Mouse (Mus musculus): ENCODE data around the gene Sf3b4. TPM values are rescaled to one million over a fixed set of nuclear protein-coding genes. Genes with fewer than 3 reads are reported as not detected.
A peak's percentile ranks its signal among the peaks of the same experiment; 100 is the strongest.

Gene Sf3b4
- total RNA-seq (2015) = 51.0 and 64.8 TPM in 2 replicates
- total RNA-seq (2017) = 15.4 and 16.3 TPM in 2 replicates

GRCm38 (mm10) chr3:96172197-96173178 is at the start of gene Sf3b4:
Gene Sf3b4 (plus strand): TSS chr3:96172332.
- peak; percentile 96 for ATAC-seq (ENCODE audit: poor library complexity, severe bottlenecking)

GRCm38 (mm10) chr3:96124235-96124634 is 47.9 kb upstream of the Sf3b4 start:
- no peak for ATAC-seq (ENCODE audit: poor library complexity, severe bottlenecking)

- ATAC-seq (ENCODE audit: poor library complexity, severe bottlenecking) = no peak
These were observed 44.0 kb upstream of the Sf3b4 start for GRCm38 (mm10) chr3:96128128-96128527.

GRCm38 (mm10) chr3:96132478-96132877 is 39.7 kb upstream of the Sf3b4 start:
- ATAC-seq (ENCODE audit: poor library complexity, severe bottlenecking) = no peak

DNA sequence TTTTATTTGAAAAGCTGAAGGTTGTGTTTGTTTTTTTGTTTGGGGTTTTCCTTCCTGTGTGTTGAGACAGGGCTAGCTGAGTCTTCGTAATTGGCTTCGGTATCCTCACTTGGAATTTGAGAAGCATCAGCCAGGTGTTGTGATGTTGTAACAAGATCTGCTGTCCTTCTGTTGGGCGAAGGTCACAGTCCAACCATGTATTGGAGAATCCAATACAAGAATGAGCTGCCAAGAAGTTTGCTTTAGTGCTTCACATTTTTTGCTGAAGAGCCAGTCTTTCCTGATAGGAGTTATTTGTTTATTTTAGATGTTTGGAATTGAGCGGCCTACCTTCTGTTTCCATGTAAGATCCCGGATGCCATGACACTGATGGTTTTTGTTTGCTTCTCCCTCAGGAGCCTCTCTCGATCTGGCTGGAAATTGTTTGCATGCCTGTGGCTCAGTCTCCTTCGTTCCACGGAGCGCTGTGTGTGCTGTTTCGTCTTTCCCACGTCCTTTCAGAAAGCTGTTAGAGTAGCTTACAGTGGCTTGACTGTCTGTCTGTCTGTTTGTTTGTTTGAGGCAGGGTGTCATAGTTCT is 38.7 kb upstream of the Sf3b4 start:
- no peak for ATAC-seq (ENCODE audit: poor library complexity, severe bottlenecking)

GRCm38 (mm10) chr3:96135011-96135410 is 37.1 kb upstream of the Sf3b4 start:
- no peak for ATAC-seq (ENCODE audit: poor library complexity, severe bottlenecking)

DNA sequence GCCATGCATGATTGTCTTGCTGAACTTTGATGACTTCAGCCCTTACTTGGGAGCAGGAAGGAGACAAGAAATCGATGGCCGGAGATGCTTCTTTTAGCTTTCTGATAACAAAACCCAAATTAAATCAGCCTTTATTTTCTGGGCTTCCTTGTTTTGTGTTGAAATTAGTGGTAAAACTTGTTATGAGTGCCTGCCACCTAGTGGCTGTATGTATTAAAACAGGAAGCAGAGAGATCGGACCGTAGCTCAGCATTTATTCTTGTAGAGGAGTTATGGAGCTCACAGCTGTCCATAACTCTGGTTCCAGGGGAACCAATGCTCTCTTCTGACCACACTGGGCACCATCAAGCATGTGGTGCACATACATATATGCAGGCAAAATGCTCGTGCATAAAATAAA is 24.2 kb upstream of the Sf3b4 start:
- ATAC-seq (ENCODE audit: poor library complexity, severe bottlenecking) = peak; percentile 91

- ATAC-seq (ENCODE audit: poor library complexity, severe bottlenecking) = peak; percentile 43; the same call in 1 of the 2 replicates
These were observed 20.3 kb upstream of the Sf3b4 start for GRCm38 (mm10) chr3:96151836-96152235.

GRCm38 (mm10) chr3:96152611-96153010 is 19.5 kb upstream of the Sf3b4 start:
- ATAC-seq (ENCODE audit: poor library complexity, severe bottlenecking) = no peak

GRCm38 (mm10) chr3:96155501-96155900 is 16.6 kb upstream of the Sf3b4 start:
- no peak for ATAC-seq (ENCODE audit: poor library complexity, severe bottlenecking)

- no peak for ATAC-seq (ENCODE audit: poor library complexity, severe bottlenecking)
These were observed 12.3 kb upstream of the Sf3b4 start for GRCm38 (mm10) chr3:96159820-96160219.

DNA sequence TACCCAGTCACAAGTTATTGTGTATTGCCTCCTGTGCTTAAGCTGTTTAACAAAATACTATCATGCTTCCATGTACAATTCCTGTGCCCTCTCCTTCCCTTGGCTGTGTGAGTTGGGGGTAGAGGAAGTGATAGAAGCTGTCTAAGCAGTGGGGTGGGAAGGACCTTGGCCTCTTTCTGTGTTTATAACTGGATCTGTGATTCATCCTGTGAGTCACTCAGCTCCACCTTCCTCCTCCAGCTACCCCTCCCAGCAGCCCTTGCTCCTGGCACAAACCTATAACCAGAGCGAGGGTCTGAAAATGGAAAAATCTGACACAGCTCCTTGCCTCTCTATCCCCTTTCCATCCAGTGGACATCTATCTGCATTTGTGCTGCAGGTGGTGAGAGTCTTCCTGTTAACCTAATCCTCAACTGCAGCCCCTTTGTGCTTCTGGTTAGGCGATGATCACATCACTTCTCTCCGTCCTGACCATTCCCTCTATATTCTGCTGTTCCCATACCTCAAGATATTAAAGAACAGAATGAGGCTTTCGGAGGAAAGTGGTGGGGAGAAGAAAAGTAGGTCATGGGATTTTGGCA is 11.8 kb upstream of the Sf3b4 start:
- peak; percentile 45; the same call in 1 of the 2 replicates for ATAC-seq (ENCODE audit: poor library complexity, severe bottlenecking)

- no peak for ATAC-seq (ENCODE audit: poor library complexity, severe bottlenecking)
These were observed 11.2 kb upstream of the Sf3b4 start for GRCm38 (mm10) chr3:96160803-96161516.

- ATAC-seq (ENCODE audit: poor library complexity, severe bottlenecking) = no peak
These were observed 10.0 kb upstream of the Sf3b4 start, which contains the start of gene Mtmr11 for GRCm38 (mm10) chr3:96161869-96162840. Gene Mtmr11 (plus strand): TSS chr3:96162004.

DNA sequence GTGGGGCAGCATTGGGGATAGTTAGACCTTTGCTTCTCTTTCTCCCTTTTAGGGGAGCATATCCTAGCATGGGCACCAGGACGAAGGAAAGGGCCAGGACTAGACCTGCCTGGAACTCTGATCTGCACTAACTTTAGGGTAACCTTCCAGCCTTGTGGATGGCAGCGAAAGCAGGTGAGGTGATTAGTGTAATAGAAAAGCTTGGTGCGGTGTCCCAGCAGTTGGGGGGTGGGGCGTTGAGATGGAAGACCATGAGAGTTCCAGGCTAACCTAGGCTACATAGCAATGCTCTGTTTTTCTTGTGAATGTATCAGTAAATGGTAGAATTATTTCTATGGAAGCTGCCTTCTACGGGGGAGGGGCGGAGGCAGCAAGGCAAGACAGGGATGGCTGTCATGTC is 9.1 kb upstream of the Sf3b4 start:
- ATAC-seq (ENCODE audit: poor library complexity, severe bottlenecking) = no peak

DNA sequence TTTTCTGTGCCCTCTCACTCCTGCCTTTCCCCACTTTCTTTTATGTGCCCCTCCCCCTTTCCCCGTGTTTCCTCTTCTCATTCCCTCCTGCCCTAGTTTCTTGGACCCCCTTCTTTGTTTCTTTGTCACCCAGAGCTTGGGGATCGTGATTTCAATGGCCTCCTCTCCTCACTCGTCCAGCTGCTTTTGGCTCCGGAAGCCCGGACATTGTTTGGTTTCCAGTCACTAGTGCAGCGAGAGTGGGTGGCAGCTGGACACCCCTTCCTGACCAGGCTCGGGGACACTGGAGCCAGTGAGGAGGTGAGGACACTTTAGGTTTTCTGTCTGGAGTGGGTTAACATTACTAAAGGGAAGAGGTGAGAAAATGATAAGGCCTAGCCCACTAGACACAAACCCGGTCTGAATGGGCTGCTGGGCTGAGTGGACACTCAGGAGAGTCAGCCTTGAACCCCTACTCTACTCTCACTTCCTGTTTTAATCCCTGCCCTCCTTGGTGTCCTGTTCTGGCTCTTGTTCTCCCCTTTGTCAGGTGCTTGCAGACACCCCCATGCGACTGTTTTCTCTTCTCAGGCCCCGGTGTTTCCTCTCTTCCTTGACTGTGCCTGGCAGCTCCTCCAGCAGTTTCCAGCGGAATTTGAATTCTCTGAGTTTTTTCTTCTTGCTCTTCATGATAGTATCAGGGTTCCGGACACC is 3.5 kb upstream of the Sf3b4 start:
- no peak for ATAC-seq (ENCODE audit: poor library complexity, severe bottlenecking)

GRCm38 (mm10) chr3:96170276-96170675 is 1.9 kb upstream of the Sf3b4 start:
- no peak for ATAC-seq (ENCODE audit: poor library complexity, severe bottlenecking)

GRCm38 (mm10) chr3:96170976-96171545 is 1.1 kb upstream of the Sf3b4 start:
- ATAC-seq (ENCODE audit: poor library complexity, severe bottlenecking) = no peak

All from megakaryocyte, adult 5-6 weeks (primary cell).